Mouse (Mus musculus) liver, adult 2 months (tissue): ENCODE data around the gene Hist1h1d.

ENCODE experiments used
- CTCF ChIP-seq: fragments of 200-500 bp; IDR thresholded peaks from 2 replicates; pipeline ENCODE4 v1.5.1; 2011; ENCODE audit warnings: low read depth, low read length, control low read depth
- POLR2A ChIP-seq: fragments of 200-500 bp; IDR thresholded peaks from 2 replicates; pipeline ENCODE4 v1.6.1; 2011; ENCODE audit warnings: low read length, control low read depth; ENCODE audit not compliant: insufficient read depth; ENCODE audit errors: extremely low read depth

GRCm38 (mm10) chr13:23609209-23609608 is 56.1 kb downstream of the Hist1h1d start:
- no peak for TF ChIP-seq CTCF
- TF ChIP-seq POLR2A: no peak
